Mouse (Mus musculus) lung, postnatal 0 days (tissue): ENCODE results near the gene Taf8. TPM values are rescaled to one million over a fixed set of nuclear protein-coding genes. Genes with fewer than 3 reads are reported as not detected.

ENCODE experiments used
- ATAC-seq: fragments of 200-750 bp; cut with Nextera tagmentation; 2 replicates; pipeline ENCODE4 v1.8.0; 2017; ENCODE audit warnings: moderate library complexity
- DNase-seq: peaks from one replicate; pipeline ENCODE4 v3.0.0-alpha.2; 2016; ENCODE audit warnings: low spot score
- H3K27ac ChIP-seq: fragments of 300-500 bp; sonication (generic); 2 replicates; pipeline ENCODE4 v1.5.1; 2014; ENCODE audit warnings: antibody characterized with exemption, mild to moderate bottlenecking, low read length, mixed read lengths
- H3K27me3 ChIP-seq: fragments of 300-500 bp; sonication (generic); replicated peaks from 2 replicates; pipeline ENCODE4 v1.6.1; 2014; ENCODE audit warnings: low read length, mixed read lengths; ENCODE audit not compliant: insufficient read depth
- H3K36me3 ChIP-seq: fragments of 300-500 bp; sonication (generic); 2 replicates; pipeline ENCODE4 v1.6.1; 2014; ENCODE audit warnings: low read length, mixed read lengths; ENCODE audit not compliant: insufficient read depth
- H3K4me1 ChIP-seq: fragments of 300-500 bp; sonication (generic); 2 replicates; pipeline ENCODE4 v1.6.1; 2014; ENCODE audit warnings: antibody characterized with exemption, low read depth, low read length, mixed read lengths; ENCODE audit not compliant: insufficient read depth
- H3K4me2 ChIP-seq: fragments of 300-500 bp; sonication (generic); replicated peaks from 2 replicates; pipeline ENCODE4 v1.6.1; 2014; ENCODE audit warnings: low read depth, mild to moderate bottlenecking, low read length, moderate library complexity, mixed read lengths
- H3K4me3 ChIP-seq: fragments of 300-500 bp; sonication (generic); 2 replicates; pipeline ENCODE4 v1.5.1; 2014; ENCODE audit warnings: low read depth, low read length
- H3K9ac ChIP-seq: fragments of 300-500 bp; sonication (generic); replicated peaks from 2 replicates; pipeline ENCODE4 v1.6.1; 2014; ENCODE audit warnings: low read depth, mild to moderate bottlenecking
- H3K9me3 ChIP-seq: fragments of 300-500 bp; sonication (generic); 2 replicates; pipeline ENCODE4 v1.6.1; 2016; ENCODE audit warnings: low read length, mixed read lengths
- CTCF ChIP-seq: IDR thresholded peaks from 2 replicates; pipeline ENCODE4 v1.5.1; 2016; ENCODE audit warnings: antibody characterized with exemption, mild to moderate bottlenecking
- EP300 ChIP-seq: IDR thresholded peaks from 2 replicates; pipeline ENCODE4 v1.6.1; 2016; ENCODE audit warnings: antibody characterized with exemption, mild to moderate bottlenecking, control low read depth
- WGBS: fragments of 180-500 bp; shearing (Covaris S2); extraction: QIAGEN DNeasy Blood & Tissue Kit; methylation state at CpG from one replicate; pipeline ENCODE4 v1.1.7; 2014; 5-methylcytosine and 5-hydroxymethylcytosine counted together
- polyA plus RNA-seq: library from polyadenylated mRNA; unstranded; fragments of >200 nt; fragmentation: Nextera tagmentation; extraction: Ambion mirVana; gene quantifications from 2 replicates; pipeline ENCODE4 v1.2.1, GENCODE M21; 2015

Taf8 gene
- polyA plus RNA-seq, 1 experiment from 2014 or later, result 22.4 TPM

- no peak overlapping the region for H3K4me2 ChIP-seq
- H3K27ac ChIP-seq, result no peak overlapping the region
- no peak for ATAC-seq
- H3K4me3 ChIP-seq, result no peak overlapping the region
- H3K27me3 ChIP-seq, result no peaks in the 10 kb centered on the region
- H3K9ac ChIP-seq, result no peak overlapping the region
- no peaks in the 10 kb centered on the region for H3K9me3 ChIP-seq
- no peaks in the 10 kb centered on the region; the same call in 1 of the 2 replicates for H3K4me1 ChIP-seq
- WGBS, result 81% methylated on average over 11 of the region's 11 CpGs
- DNase-seq, result no peak
- H3K36me3 ChIP-seq, result no peaks in the 10 kb centered on the region
- TF ChIP-seq CTCF (no peak), EP300 (no peak)
These were observed 34.4 kb downstream of the Taf8 start for GRCm38 (mm10) chr17:47467659-47468058.

- no peak overlapping the region for H3K9ac ChIP-seq
- no peaks in the 10 kb centered on the region for H3K27me3 ChIP-seq
- 36% methylated on average over 8 of the region's 9 CpGs for WGBS
- no peaks in the 10 kb centered on the region for H3K9me3 ChIP-seq
- H3K27ac ChIP-seq, result no peak overlapping the region
- TF ChIP-seq CTCF (no peak), EP300 (no peak)
- H3K4me3 ChIP-seq, result no peak overlapping the region
- no peak for DNase-seq
- H3K4me1 ChIP-seq, result no peaks in the 10 kb centered on the region; the same call in 1 of the 2 replicates
- H3K36me3 ChIP-seq, result no peaks in the 10 kb centered on the region
- no peak for ATAC-seq
- H3K4me2 ChIP-seq, result no peak overlapping the region
These were observed 35.8 kb downstream of the Taf8 start for GRCm38 (mm10) chr17:47466284-47466683.

GRCm38 (mm10) chr17:47465016-47465415, 37.1 kb downstream of the Taf8 start:
- Histone ChIP-seq H3K4me2 (no peak overlapping the region), H3K9ac (no peak overlapping the region; the same call in 1 of the 2 replicates), H3K4me1 (no peaks in the 10 kb centered on the region; the same call in 1 of the 2 replicates), H3K27ac (no peak overlapping the region), H3K27me3 (no peaks in the 10 kb centered on the region), H3K9me3 (no peaks in the 10 kb centered on the region), H3K4me3 (no peak overlapping the region), H3K36me3 (no peaks in the 10 kb centered on the region)
- no peak for DNase-seq
- 65% methylated on average over 11 of the region's 11 CpGs for WGBS
- ATAC-seq, result no peak
- TF ChIP-seq CTCF, result no peak
- no peak for TF ChIP-seq EP300

DNA sequence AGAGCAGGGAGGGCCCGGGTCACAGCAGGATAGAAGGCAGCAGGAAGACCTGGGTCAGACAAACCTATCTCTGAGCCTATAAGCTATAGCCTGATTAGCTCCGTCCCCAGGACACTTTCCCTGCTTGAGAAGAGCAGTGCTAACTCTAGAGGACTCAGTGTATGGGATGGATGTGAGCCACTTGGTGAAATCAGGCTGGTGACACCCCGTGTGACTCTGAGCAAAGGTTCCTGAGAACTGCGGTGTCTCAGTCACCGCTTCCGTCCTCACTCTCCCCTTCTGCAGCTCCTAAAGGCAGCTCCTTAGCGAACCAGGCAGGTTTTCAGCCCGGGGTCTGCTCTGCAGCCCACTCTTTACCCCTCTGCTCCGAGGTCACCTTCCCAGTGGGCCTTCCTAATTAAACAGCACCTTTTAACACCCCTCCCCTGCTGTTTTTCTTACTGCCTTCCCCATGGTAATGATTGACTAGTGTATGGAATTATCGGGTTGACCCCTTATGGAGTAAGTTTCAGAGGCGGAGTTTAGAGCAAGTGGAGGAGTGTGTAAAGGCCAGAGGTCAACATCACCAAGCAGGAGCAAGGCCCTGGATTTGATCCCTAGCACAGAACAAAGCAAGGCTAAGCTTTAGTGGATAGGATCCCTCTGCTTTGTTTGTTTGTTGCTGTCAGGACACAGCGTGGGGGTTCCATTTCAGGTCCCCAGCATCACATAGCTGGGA, 37.7 kb downstream of the Taf8 start:
- Histone ChIP-seq H3K9me3 (no peaks in the 10 kb centered on the region), H3K9ac (no peak overlapping the region), H3K36me3 (no peaks in the 10 kb centered on the region), H3K4me2 (no peak overlapping the region), H3K27ac (no peak overlapping the region), H3K27me3 (no peaks in the 10 kb centered on the region), H3K4me3 (no peak overlapping the region), H3K4me1 (no peaks in the 10 kb centered on the region; the same call in 1 of the 2 replicates)
- ATAC-seq (no peak), DNase-seq (no peak)
- TF ChIP-seq EP300, result no peak
- no peak for TF ChIP-seq CTCF
- 45% methylated on average over 12 of the region's 12 CpGs for WGBS

- DNase-seq, result no peak
- no peak overlapping the region for H3K4me2 ChIP-seq
These were observed 39.2 kb downstream of the Taf8 start for GRCm38 (mm10) chr17:47462728-47463388.

GRCm38 (mm10) chr17:47462209-47462608, 39.9 kb downstream of the Taf8 start:
- H3K27me3 ChIP-seq, result no peaks in the 10 kb centered on the region
- H3K9me3 ChIP-seq, result no peaks in the 10 kb centered on the region
- DNase-seq, result no peak
- ATAC-seq, result no peak
- H3K4me3 ChIP-seq, result no peak overlapping the region
- WGBS, result 55% methylated on average over 7 of the region's 7 CpGs
- no peaks in the 10 kb centered on the region for H3K36me3 ChIP-seq
- H3K27ac ChIP-seq, result no peak overlapping the region
- TF ChIP-seq EP300 (no peak), CTCF (no peak)
- no peak overlapping the region for H3K9ac ChIP-seq
- no peak overlapping the region for H3K4me2 ChIP-seq
- no peaks in the 10 kb centered on the region for H3K4me1 ChIP-seq

More at GRCm38 (mm10) chr17:47462728-47463388, 39.2 kb downstream of the Taf8 start:
- no peak overlapping the region for H3K27ac ChIP-seq
- 32% methylated on average over 9 of the region's 9 CpGs for WGBS
- H3K27me3 ChIP-seq, result no peaks in the 10 kb centered on the region
- TF ChIP-seq CTCF, result no peak
- TF ChIP-seq EP300, result no peak
- H3K4me1 ChIP-seq, result no peaks in the 10 kb centered on the region
- H3K9me3 ChIP-seq, result no peaks in the 10 kb centered on the region
- H3K36me3 ChIP-seq, result no peaks in the 10 kb centered on the region
- no peak overlapping the region for H3K9ac ChIP-seq
- no peak overlapping the region for H3K4me3 ChIP-seq
- ATAC-seq, result 0 out of 2 replicates have a peak, but pooled peaks have one; percentile 34
